Mouse (Mus musculus) leukemia stem cell, adult 10-12 weeks (primary cell): Measurements from ENCODE around the gene Srd5a2. TPM values are rescaled to one million over a fixed set of nuclear protein-coding genes. Genes with fewer than 3 reads are reported as not detected.

Source experiments
- polyA plus RNA-seq: library from polyadenylated mRNA; stranded (reverse); fragments of >175 nt; gene quantifications from 2 replicates; pipeline ENCODE4 v1.2.3, GENCODE M21; 2012; ENCODE audit warnings: low replicate concordance

The Srd5a2 gene
- not detected in 2 replicates for polyA plus RNA-seq

GRCm38 (mm10) chr17:74047210-74048082 is at the start of gene Srd5a2:
Gene Srd5a2 (minus strand): TSS chr17:74047916.

Other genes starting within 250 kb of the Srd5a2 start
- gene Ehd3, start 243.8 kb downstream of the Srd5a2 start, polyA plus RNA-seq, result 0.52 and 1.7 TPM in 2 replicates
- gene Xdh, start 97.7 kb downstream of the Srd5a2 start, polyA plus RNA-seq, result 2.4 and 3.9 TPM in 2 replicates
- gene Memo1, start 247.6 kb upstream of the Srd5a2 start, polyA plus RNA-seq, result 16.8 and 25.5 TPM in 2 replicates